Mouse (Mus musculus): ENCODE results near the gene Yy1. TPM values are rescaled to one million over a fixed set of nuclear protein-coding genes. Genes with fewer than 3 reads are reported as not detected.

Yy1 gene
- polyA plus RNA-seq, 1 experiment from 2014 or later = 14.2 TPM

DNA sequence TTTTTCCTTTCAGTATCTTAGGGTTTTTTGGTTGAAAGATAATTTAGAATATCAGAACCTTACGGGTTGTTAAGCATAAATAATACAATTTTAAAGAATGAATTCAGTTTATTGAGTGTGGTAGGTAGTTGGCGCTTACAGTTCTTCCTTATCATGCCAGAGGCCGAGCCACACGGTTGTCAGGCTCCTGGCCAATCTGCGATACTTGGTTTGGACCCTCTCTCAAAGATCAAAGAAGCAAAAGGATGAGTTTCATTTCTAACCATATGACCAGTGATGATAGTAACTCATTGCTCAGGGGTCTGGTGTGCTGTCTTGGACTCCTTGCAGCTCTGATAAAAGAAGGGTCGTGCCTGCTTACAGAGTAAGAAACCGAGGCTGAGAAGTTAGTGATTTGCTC lies 17.5 kb downstream of the Yy1 start:
- Histone ChIP-seq H3K9me3 (replicated peaks; ENCODE audit: control insufficient read depth, low read length) (no peaks in the 10 kb centered on the region), H3K27me3 (ENCODE audit: control insufficient read depth, insufficient read depth, low read length) (no peaks in the 10 kb centered on the region), H3K4me2 (no peak overlapping the region), H3K4me1 (ENCODE audit: control insufficient read depth, insufficient read depth, low read length) (0 out of 2 replicates have a peak, but pooled peaks cover 3% of the 10 kb centered on the region), H3K4me3 (ENCODE audit: low read depth, low read length) (no peak overlapping the region), H3K36me3 (ENCODE audit: control insufficient read depth, insufficient read depth, low read length) (peaks cover 5% of the 10 kb centered on the region), H3K9ac (ENCODE audit: low read depth, low read length) (no peak overlapping the region), H3K27ac (ENCODE audit: low read depth, low read length) (no peak overlapping the region)
- no peak for ATAC-seq (replicated peaks; ENCODE audit: insufficient number of reproducible peaks, low FRiP score, low TSS enrichment)
- WGBS (ENCODE audit: insufficient replicate concordance) = 79% methylated on average over 7 of the region's 7 CpGs

DNA sequence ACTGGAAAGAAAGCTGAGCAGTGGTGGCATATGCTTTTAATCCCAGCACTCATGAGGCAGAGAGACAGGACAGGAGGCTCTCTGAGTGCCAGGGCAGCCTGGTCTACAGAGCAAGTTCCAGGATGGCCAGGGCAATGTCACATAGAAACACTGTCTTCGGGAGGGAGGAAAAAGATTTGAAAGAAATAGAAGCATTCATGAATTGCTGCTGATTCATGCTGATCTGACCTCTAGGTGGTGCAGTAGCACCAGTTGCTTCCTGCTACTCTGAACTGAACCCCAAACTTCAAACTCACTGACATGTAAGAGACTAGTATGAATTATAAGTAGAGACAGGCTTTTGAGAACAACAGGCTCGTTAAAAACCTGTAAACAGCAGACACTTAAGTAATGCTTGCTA lies 18.4 kb downstream of the Yy1 start:
- 57% methylated on average over 2 of the region's 2 CpGs for WGBS (ENCODE audit: insufficient replicate concordance)
- H3K27ac ChIP-seq (ENCODE audit: low read depth, low read length) = no peak overlapping the region
- no peak for ATAC-seq (replicated peaks; ENCODE audit: insufficient number of reproducible peaks, low FRiP score, low TSS enrichment)
- H3K36me3 ChIP-seq (ENCODE audit: control insufficient read depth, insufficient read depth, low read length) = peaks cover 5% of the 10 kb centered on the region
- no peak overlapping the region for H3K9ac ChIP-seq (ENCODE audit: low read depth, low read length)
- H3K4me1 ChIP-seq (ENCODE audit: control insufficient read depth, insufficient read depth, low read length) = 0 out of 2 replicates have a peak, but pooled peaks cover 3% of the 10 kb centered on the region
- no peak overlapping the region for H3K4me3 ChIP-seq (ENCODE audit: low read depth, low read length)
- no peaks in the 10 kb centered on the region for H3K9me3 ChIP-seq (replicated peaks; ENCODE audit: control insufficient read depth, low read length)
- no peak overlapping the region for H3K4me2 ChIP-seq
- no peaks in the 10 kb centered on the region for H3K27me3 ChIP-seq (ENCODE audit: control insufficient read depth, insufficient read depth, low read length)

DNA sequence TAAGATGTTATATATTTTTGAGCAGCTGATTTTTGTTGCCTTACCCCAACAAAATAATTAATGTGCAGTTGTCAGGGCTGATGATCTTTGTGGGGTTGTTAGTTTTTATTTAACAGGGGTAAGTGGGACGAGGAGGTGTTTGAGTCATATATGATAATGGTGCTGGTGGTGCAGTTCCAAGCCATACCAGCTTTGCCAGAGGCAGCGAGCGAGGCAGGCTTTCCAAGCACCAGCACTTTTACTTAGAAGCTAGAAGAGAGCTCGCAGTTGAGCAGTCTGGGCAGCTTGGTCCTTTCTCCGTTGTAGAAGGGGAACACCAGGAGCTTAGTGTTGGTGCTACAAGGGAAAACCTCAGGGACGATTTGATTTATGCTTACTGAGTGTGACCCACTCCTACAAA lies 19.7 kb downstream of the Yy1 start:
- H3K27me3 ChIP-seq (ENCODE audit: control insufficient read depth, insufficient read depth, low read length) = no peaks in the 10 kb centered on the region
- H3K9me3 ChIP-seq (replicated peaks; ENCODE audit: control insufficient read depth, low read length) = no peaks in the 10 kb centered on the region
- 0 out of 2 replicates have a peak, but pooled peaks cover 3% of the 10 kb centered on the region for H3K4me1 ChIP-seq (ENCODE audit: control insufficient read depth, insufficient read depth, low read length)
- H3K27ac ChIP-seq (ENCODE audit: low read depth, low read length) = no peak overlapping the region
- no peak overlapping the region for H3K9ac ChIP-seq (ENCODE audit: low read depth, low read length)
- no peak overlapping the region for H3K4me3 ChIP-seq (ENCODE audit: low read depth, low read length)
- ATAC-seq (replicated peaks; ENCODE audit: insufficient number of reproducible peaks, low FRiP score, low TSS enrichment) = no peak
- H3K36me3 ChIP-seq (ENCODE audit: control insufficient read depth, insufficient read depth, low read length) = peaks cover 10% of the 10 kb centered on the region
- no peak overlapping the region for H3K4me2 ChIP-seq
- 85% methylated on average over 6 of the region's 6 CpGs for WGBS (ENCODE audit: insufficient replicate concordance)

DNA sequence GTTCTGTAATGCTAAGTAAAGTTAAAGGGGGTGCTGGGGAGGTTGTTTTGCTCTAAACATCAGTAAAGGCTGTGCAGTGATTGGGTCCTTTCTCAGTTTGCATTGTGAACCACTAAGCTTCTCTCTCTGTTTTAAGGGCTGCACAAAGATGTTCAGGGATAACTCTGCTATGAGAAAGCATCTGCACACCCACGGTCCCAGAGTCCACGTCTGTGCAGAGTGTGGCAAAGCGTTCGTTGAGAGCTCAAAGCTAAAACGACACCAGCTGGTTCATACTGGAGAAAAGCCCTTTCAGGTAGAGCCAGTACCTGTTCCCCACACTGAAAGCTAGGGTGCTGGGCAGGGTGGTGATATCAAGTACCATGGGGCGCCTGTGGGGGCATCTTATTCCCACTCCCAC lies 21.7 kb downstream of the Yy1 start:
- H3K36me3 ChIP-seq (ENCODE audit: control insufficient read depth, insufficient read depth, low read length) = peaks cover 11% of the 10 kb centered on the region
- no peak overlapping the region for H3K9ac ChIP-seq (ENCODE audit: low read depth, low read length)

DNA sequence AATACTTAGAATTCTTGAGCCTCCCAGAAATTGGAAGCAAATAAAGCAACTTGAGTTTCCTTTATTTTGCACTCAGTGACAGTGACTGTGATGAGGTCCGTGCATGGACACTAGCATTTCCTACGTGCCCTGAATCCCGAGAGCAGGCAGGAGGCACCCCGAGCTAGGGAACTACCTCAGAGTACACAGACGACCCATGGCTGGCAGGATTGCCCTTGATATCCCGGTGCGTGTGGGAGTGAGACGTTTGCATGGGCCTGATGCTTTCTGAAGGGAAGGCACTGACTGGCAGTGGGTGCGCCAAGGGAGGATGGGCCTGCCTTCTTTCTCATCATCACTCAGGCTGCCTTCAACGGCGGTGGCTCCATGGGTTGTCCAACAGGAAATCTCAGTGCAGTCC lies 23.8 kb downstream of the Yy1 start:
- Histone ChIP-seq H3K36me3 (ENCODE audit: control insufficient read depth, insufficient read depth, low read length) (peaks cover 9% of the 10 kb centered on the region), H3K27me3 (ENCODE audit: control insufficient read depth, insufficient read depth, low read length) (no peaks in the 10 kb centered on the region), H3K4me3 (ENCODE audit: low read depth, low read length) (no peak overlapping the region), H3K9ac (ENCODE audit: low read depth, low read length) (no peak overlapping the region), H3K9me3 (replicated peaks; ENCODE audit: control insufficient read depth, low read length) (no peaks in the 10 kb centered on the region), H3K27ac (ENCODE audit: low read depth, low read length) (no peak overlapping the region), H3K4me2 (no peak overlapping the region), H3K4me1 (ENCODE audit: control insufficient read depth, insufficient read depth, low read length) (peaks cover 9% of the 10 kb centered on the region)
- WGBS (ENCODE audit: insufficient replicate concordance) = 80% methylated on average over 11 of the region's 11 CpGs
- no peak for ATAC-seq (replicated peaks; ENCODE audit: insufficient number of reproducible peaks, low FRiP score, low TSS enrichment)

More for the DNA sequence above, 21.7 kb downstream of the Yy1 start:
- H3K27ac ChIP-seq (ENCODE audit: low read depth, low read length) = no peak overlapping the region
- WGBS (ENCODE audit: insufficient replicate concordance) = 86% methylated on average over 6 of the region's 6 CpGs
- H3K4me1 ChIP-seq (ENCODE audit: control insufficient read depth, insufficient read depth, low read length) = no peaks in the 10 kb centered on the region
- no peak overlapping the region for H3K4me2 ChIP-seq
- H3K4me3 ChIP-seq (ENCODE audit: low read depth, low read length) = no peak overlapping the region
- H3K27me3 ChIP-seq (ENCODE audit: control insufficient read depth, insufficient read depth, low read length) = no peaks in the 10 kb centered on the region
- no peak for ATAC-seq (replicated peaks; ENCODE audit: insufficient number of reproducible peaks, low FRiP score, low TSS enrichment)
- H3K9me3 ChIP-seq (replicated peaks; ENCODE audit: control insufficient read depth, low read length) = no peaks in the 10 kb centered on the region

DNA sequence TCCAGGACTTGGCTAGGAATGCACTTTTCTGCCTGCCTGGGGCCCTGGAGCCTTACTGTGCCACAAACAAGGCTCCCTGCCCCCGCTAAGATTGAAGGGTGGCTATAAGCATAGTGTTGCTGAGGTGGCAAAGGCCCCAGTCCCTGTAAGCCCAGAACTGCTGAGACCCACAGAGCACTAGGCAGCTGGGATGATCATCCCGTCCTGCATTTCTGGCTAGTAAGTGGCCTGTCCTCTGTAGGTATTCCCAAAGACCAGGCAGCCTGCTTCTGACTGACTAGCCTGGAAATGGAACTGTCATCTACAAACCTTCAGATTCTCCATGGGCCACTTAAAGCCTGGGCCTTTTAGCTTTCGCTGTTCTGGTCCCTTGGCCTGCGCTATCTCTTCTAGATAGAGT lies 27.7 kb downstream of the Yy1 start:
- H3K4me3 ChIP-seq (ENCODE audit: low read depth, low read length) = no peak overlapping the region
- peaks cover 9% of the 10 kb centered on the region for H3K4me1 ChIP-seq (ENCODE audit: control insufficient read depth, insufficient read depth, low read length)
- peaks cover 6% of the 10 kb centered on the region; the same call in 1 of the 2 replicates for H3K36me3 ChIP-seq (ENCODE audit: control insufficient read depth, insufficient read depth, low read length)
- no peak overlapping the region for H3K27ac ChIP-seq (ENCODE audit: low read depth, low read length)
- H3K27me3 ChIP-seq (ENCODE audit: control insufficient read depth, insufficient read depth, low read length) = no peaks in the 10 kb centered on the region
- no peak overlapping the region for H3K4me2 ChIP-seq
- 70% methylated on average over 4 of the region's 4 CpGs for WGBS (ENCODE audit: insufficient replicate concordance)
- H3K9me3 ChIP-seq (replicated peaks; ENCODE audit: control insufficient read depth, low read length) = no peaks in the 10 kb centered on the region
- H3K9ac ChIP-seq (ENCODE audit: low read depth, low read length) = no peak overlapping the region
- ATAC-seq (replicated peaks; ENCODE audit: insufficient number of reproducible peaks, low FRiP score, low TSS enrichment) = no peak

DNA sequence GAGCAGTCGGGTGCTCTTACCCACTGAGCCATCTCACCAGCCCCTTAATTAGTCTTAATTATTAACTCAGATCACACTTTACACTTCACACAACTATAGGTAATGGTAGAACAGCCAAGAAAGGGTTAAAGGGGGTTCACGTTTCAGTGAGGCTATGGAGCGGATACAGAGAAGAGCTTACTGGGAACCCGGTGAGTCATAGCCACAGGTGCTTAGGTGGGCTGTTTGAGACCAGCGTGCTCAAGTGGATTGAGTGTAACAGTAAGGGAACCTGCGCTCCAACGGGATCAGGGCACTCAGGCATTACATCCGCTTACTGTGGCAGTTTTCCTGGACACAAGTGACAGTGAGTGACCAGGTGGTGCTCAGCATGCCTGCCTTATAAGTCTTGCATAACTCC lies 30.3 kb downstream of the Yy1 start:
- Histone ChIP-seq H3K9me3 (replicated peaks; ENCODE audit: control insufficient read depth, low read length) (no peaks in the 10 kb centered on the region), H3K9ac (ENCODE audit: low read depth, low read length) (no peak overlapping the region), H3K4me1 (ENCODE audit: control insufficient read depth, insufficient read depth, low read length) (peaks cover 9% of the 10 kb centered on the region), H3K4me3 (ENCODE audit: low read depth, low read length) (no peak overlapping the region), H3K27me3 (ENCODE audit: control insufficient read depth, insufficient read depth, low read length) (no peaks in the 10 kb centered on the region), H3K36me3 (ENCODE audit: control insufficient read depth, insufficient read depth, low read length) (peaks cover 8% of the 10 kb centered on the region), H3K27ac (ENCODE audit: low read depth, low read length) (no peak overlapping the region), H3K4me2 (no peak overlapping the region)
- 69% methylated on average over 8 of the region's 8 CpGs for WGBS (ENCODE audit: insufficient replicate concordance)
- no peak for ATAC-seq (replicated peaks; ENCODE audit: insufficient number of reproducible peaks, low FRiP score, low TSS enrichment)

DNA sequence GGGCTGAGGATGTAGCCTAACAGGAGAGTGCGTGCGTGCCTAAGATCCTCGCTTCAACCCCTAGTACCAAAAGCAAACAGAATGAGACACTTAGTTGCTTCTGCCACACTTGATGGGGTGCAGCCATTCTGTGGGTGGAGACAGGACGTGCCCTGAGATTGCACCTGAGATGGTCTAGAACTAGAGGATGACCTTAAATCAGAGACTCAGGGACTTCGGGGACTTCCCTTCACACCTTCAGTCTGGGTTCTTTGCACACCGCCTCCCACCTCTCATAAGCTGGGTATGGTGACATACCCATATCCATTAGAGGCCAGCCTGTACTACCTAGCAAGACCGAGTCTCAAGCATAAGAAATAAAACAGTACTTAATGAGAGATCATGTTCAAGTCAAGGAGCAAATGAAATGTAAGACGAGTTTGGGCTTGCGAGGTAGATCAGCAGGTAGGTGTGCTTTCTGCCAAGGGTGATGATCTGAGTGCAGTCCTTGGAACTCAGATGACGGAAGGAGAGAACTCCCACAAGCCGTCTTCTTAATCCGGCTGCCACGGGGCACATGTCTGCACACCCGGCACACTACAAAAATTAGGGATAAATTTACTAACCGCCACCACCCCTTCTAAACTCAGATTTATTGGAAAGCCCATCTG lies 31.6 kb downstream of the Yy1 start:
- WGBS (ENCODE audit: insufficient replicate concordance) = 89% methylated on average over 15 of the region's 15 CpGs
- no peak overlapping the region for H3K27ac ChIP-seq (ENCODE audit: low read depth, low read length)
- H3K4me3 ChIP-seq (ENCODE audit: low read depth, low read length) = no peak overlapping the region
- no peak overlapping the region for H3K4me2 ChIP-seq
- peaks cover 8% of the 10 kb centered on the region for H3K36me3 ChIP-seq (ENCODE audit: control insufficient read depth, insufficient read depth, low read length)
- peaks cover 9% of the 10 kb centered on the region for H3K4me1 ChIP-seq (ENCODE audit: control insufficient read depth, insufficient read depth, low read length)
- H3K9ac ChIP-seq (ENCODE audit: low read depth, low read length) = no peak overlapping the region
- no peaks in the 10 kb centered on the region for H3K27me3 ChIP-seq (ENCODE audit: control insufficient read depth, insufficient read depth, low read length)
- ATAC-seq (replicated peaks; ENCODE audit: insufficient number of reproducible peaks, low FRiP score, low TSS enrichment) = no peak
- no peaks in the 10 kb centered on the region for H3K9me3 ChIP-seq (replicated peaks; ENCODE audit: control insufficient read depth, low read length)

DNA sequence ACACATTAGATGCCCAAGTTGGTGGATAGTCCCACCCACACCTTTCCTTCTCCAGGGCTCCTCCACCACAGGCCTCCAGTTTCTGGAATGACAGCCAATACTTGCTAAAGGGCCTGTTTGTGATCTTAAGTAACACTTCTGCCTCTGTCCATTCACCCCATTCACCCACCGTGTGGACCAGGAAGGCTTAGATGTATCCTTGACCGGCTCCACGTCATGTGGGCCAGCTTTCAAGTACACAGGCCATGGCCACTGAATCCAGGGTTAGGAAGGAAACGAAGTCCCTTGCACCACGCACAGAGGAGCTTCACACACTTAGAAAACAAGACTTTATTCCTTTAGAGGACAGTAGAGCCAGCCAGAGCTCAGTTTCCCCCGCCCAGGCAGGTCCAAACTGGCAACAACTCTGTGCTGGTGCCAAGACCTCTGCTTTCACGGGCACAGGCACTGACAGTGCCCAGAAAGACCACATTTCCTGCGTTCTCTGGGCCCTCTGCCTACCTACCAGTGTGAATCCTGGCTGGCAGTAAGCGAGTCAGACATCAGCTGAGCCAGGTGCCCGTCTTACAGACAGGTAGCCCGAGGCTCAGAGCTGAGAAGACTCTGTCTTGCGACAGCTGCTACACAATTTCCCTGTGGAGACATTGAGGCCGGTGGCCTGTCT lies 32.9 kb downstream of the Yy1 start:
- no peak for ATAC-seq (replicated peaks; ENCODE audit: insufficient number of reproducible peaks, low FRiP score, low TSS enrichment)
- WGBS (ENCODE audit: insufficient replicate concordance) = 94% methylated on average over 13 of the region's 13 CpGs
- H3K27me3 ChIP-seq (ENCODE audit: control insufficient read depth, insufficient read depth, low read length) = no peaks in the 10 kb centered on the region
- H3K9ac ChIP-seq (ENCODE audit: low read depth, low read length) = no peak overlapping the region
- H3K4me1 ChIP-seq (ENCODE audit: control insufficient read depth, insufficient read depth, low read length) = peaks cover under 1% of the 10 kb centered on the region; the same call in 1 of the 2 replicates
- no peaks in the 10 kb centered on the region for H3K9me3 ChIP-seq (replicated peaks; ENCODE audit: control insufficient read depth, low read length)
- H3K27ac ChIP-seq (ENCODE audit: low read depth, low read length) = no peak overlapping the region
- H3K36me3 ChIP-seq (ENCODE audit: control insufficient read depth, insufficient read depth, low read length) = peaks cover 8% of the 10 kb centered on the region
- H3K4me2 ChIP-seq = no peak overlapping the region
- H3K4me3 ChIP-seq (ENCODE audit: low read depth, low read length) = no peak overlapping the region

All from heart, embryonic 11.5 days (tissue).